Mouse (Mus musculus) adrenal gland, adult 18-20 months (tissue): ENCODE results near the gene Sytl2. TPM values are rescaled to one million over a fixed set of nuclear protein-coding genes. Genes with fewer than 3 reads are reported as not detected.

Source experiments
- DNase-seq, 2 experiments: peaks; one replicate each; pipeline ENCODE4 v3.0.0; 2021 to 2022; ENCODE audit warnings: low spot score in 2 of 2
- total RNA-seq, 2 experiments: library from RNA; stranded (reverse); gene quantifications; 1 replicate in 1 of 2; 2 replicates in 1 of 2; pipeline ENCODE4 v1.2.3; 2021

Sytl2 gene
- total RNA-seq, 2 experiments from 2014 or later: 6.0 to 6.2 TPM

DNA sequence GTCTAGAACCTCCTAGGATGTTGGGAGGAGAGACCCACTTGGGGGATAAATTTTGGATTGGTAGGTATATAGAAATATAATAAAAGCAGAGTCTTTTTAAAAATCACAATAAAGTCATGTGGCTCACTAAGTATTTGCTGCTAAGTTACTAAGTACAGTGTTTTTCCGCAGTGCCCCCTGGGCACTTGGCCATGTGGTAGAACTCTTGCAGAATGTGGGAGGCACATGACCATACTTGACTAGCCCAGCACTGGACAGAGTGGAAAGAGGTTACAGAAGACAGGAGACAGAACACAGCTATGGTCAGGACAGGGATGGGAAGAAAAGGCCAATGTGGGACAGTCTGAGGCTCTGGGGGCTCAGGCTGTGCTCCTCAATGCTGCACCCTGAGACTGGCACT is 4.9 kb downstream of the Sytl2 start:
- DNase-seq: no peak

DNA sequence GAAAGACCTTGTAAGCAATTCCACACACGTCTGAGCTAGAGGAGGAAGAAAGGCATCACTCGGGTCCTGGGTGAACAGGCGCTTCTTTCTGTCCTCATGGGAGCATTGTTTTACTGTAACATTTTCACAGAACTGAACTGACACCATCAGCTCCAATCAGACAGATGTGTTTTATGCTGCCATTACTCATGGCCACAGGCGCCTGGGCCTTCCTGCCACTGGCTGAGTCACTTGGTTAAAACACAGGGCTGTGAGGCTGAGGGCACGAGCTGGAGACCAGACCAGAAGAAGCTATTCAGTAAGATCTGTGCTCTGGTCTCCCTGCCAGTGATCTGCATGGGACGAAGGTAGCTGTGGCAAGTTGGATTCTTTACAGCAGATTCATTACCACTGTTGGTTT is 6.0 kb downstream of the Sytl2 start:
- DNase-seq: no peak

DNA sequence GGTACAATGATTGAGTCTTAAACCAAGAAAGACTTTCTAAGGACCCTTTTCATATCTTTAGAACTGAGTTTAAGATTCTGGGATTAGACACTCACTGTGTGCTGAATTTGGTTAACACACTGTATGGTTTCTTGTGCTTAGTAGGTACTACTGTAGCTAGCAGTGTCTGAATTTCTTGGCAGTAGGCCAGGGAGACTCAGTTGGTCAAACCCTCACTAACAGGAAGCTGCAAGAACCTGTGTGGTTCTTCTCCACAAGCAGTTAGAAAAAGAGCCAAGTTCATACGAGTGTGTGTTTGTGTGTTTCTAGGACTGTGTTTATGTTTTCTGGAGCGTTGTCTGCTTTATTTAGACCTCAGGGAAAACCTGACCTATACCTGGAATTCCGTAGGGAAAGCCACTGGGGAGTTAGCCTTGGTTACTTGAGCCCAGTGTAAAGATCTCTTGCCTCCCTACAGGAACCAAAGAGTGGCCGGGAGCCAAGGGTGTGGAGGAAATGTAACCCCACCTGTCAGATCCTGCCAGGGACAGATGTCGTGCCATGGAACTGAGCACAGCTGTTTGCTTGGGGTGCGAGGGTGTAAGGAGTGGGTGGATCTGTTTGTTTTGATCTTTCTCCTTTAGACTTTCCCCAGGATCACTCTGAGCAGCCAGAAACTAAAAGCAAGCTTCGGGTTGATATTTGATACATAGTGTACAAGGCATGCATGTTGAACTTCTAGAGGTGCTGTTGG is 10.3 kb downstream of the Sytl2 start:
- DNase-seq: no peak

DNA sequence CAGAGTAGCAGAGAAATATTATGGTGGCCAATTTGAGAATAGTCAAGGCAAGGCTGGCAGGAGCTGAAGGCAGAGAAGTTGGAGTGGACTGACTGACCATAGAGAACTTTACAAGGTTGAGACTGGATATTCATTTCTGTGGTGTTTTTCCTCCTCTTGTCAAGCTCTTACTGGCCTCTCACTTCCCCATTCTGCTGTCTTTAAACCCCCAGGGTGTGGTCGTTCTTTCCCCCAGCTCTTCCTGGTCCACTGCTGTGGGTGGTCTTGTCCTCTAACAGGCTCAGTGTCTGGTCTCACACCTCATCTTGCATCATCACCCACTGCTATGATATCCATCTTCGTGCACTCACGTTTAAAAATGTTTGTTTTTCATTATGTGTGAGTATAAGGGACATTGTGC is 11.4 kb downstream of the Sytl2 start:
- no peak for DNase-seq

DNA sequence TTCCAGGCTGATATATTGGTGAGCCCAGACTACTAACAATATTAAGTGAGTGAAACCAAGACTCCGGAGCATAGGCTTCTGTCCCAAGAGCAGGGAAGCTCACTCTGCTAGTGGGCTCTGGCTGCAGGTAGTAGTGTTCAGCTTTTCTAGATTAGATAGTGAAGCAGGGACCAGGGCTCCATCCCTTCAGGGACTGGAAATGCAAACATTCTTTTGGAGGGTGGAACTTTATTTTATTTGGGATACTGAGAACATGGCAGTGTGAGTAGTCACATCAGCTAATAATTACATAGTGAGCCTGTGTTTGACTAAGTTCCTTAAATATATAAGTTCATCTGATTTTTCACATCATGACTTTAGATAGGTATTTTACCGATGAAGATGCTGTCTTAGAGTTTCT is 14.8 kb downstream of the Sytl2 start:
- DNase-seq: no peak

DNA sequence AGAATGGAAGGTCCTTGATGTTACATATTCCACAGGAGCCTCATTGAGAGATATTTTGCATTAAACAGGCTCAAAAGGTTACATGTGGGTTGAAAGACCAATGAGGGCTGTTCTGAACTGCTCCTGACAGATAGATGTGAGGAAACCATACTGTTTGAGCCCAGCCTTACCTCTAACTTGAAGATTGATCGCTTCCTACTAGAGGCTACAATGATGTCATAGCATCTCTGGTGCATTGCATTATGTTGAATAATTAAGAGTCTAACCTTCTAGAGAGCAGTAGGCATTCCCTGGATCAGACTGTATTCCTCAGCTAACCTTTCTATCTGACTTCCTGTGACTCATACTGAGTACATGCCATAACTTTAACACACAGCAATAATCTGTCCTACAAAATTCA is 17.4 kb downstream of the Sytl2 start:
- no peak for DNase-seq

DNA sequence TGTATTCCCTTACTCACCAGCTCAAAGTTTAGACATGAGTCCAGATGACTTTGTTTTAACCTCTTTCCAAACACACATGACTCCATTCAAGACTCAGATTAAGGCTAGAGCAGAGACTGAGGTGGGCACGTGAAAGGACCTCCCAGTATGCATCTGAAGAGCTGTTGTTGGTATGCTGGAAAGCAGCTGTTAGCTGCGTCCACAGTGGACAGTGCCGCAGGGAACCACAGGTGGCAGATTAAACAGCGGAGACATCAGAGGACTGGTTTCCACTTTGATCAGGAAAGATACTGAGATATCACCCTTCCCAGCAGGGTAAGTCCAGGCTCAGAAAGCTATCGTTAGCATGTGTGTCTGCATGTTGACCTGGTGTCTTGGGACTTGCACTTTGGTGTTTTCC is 18.1 kb downstream of the Sytl2 start:
- no peak for DNase-seq

DNA sequence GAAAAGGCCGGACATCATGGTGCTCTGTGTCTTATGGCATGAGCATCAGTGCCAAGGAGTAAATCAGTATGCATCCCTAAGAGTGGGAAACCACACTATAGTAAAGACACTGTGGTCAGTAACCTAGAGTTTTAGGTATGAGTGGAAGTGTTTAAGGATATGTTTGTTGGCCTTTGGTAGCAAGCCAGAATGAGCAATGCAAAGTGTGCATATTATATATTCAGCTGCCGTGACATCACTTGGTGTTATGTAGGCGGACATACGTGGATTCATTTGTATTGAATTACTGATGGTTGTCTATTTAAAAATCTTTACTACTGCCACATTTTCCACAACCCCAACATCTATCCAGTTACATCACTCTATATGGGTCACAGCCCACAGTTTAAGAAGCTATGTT is 23.1 kb downstream of the Sytl2 start:
- no peak for DNase-seq

DNA sequence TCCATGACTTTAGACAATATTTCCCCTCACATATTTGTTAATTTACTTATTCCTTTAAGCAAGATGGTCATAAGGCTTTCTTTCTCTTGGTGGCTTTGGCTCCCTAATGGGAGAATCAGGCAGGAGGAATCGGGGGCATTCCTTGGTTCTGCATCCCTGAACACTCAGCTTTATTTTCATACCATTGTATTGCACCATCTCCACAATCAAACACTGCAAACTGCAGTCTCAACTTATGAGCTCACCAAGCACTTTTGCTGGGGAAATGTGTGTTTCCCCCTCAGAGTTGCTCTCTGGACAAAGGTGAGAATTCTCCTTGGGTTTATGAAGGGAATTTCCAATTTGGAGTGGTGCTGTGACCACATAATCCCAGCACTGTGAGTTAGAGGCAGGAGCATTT is 28.1 kb downstream of the Sytl2 start:
- DNase-seq: no peak

DNA sequence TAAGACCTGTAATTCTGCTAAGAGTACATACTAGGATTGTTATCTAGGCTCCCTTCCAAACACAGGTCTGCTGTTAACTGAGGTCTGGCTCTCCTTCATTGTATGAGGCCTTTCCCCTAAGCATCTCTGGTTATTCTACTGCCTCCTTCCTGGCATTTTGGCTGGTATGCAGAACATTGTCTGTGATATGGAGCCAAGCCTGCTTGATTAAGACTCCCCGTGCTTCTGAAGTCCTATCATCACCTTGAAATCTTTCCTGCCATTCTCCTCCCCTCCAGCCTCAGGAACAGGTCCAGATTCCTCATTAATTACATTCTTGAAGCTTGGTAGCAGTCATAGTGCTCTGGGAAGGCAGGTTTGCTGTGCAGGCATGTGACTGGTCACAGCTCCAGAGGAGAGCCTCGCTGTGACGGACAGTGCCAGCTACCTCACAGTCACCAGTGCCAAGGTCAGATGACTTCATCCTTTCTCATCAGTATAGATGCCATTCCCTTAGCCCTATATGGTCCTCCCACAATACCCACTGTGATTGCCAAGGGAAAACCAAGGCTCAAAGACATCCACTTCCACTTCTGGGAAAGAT is 30.5 kb downstream of the Sytl2 start:
- DNase-seq: no peak

DNA sequence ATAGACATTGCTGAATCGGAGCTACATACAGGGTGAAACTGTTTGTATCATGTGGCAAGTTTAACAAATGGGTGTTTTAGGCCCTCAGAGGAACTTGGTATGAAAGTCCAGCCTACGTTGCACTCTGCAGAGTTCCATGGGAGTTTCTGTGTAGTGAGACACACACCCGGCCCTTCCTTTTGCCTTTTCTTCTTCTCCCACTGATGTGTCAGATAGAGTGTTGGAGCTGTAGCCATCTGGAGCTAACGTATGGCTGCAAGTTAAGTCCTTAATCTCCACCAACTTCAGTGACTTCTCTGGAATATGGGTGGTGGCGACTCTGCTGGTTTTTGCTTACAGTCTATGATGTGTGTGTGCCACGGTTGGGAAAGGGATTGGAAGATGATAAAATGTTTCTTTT is 32.3 kb downstream of the Sytl2 start:
- no peak for DNase-seq

DNA sequence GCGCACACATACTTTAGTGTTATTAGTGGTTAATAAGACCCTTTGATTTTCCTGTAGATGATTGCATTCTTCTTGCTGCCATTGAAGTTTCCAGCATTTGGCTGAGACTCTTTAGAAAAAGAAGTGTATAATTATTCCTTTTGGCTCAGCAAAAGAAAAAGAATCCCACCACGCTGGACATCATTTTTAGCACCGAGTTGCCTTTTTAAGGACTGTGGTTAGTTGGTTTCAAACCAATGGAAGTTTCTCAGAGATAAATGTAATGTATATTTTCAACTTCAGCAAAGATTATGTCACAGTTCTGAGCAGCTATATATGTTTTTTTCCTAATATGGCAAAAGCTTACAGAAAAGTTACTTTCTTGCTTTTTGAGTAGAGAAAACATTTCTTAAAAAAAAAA is 32.8 kb downstream of the Sytl2 start:
- DNase-seq: no peak

DNA sequence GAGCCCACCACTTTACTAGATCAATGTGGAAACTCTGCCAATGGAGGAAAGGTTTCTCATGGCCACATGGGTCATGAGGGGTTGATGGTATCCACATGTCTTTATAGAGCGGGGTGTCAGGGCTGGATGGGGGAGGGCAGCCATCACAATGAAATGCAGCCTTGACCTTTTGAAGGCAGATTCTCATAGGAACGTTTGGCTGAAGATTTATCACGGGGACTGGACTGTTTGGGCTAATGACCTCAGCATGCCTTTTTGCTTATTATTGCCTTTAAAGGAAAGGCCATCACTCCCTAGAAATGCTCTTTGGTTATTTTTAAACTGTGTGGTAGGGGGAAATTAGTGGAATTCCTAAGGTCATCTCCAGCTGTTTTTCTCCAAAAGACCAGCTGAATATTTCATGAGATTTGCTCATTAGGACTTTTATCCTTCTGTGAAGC is 33.7 kb downstream of the Sytl2 start:
- no peak for DNase-seq

DNA sequence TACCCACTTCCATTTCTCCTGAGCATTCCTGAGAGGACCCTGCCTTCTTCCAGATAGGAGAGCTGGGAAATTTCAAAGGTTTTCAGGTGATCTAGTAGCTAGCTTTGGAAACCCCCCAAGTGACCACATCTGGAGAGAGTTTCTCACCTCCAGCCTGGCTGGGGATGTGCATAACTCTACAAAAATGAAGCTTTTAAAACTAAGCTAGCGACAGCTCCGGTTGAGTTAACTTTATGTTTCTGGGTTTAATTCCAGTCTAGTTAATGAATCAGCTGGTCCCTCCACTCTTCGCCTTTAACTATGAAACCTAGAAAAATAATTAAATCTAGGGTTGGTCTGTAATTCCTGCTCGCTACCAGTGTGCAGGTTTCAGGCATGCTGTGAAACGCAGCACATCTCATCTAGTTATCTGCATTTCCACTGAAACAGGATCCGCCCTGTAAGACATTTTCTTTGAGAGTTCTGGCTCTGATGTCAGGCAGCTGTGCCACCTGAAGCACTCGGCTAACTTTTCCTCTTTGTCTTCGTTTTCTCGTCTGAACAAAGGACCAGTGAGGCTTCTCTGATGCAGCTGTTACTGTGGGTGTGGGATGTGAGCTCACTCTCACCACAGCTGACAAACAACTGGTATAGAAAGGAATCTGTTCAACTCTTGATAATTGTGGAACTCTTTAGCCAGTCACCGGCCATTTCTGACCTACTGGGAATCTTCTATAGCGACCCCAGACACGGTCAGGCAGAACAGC is 39.3 kb downstream of the Sytl2 start:
- no peak for DNase-seq

DNA sequence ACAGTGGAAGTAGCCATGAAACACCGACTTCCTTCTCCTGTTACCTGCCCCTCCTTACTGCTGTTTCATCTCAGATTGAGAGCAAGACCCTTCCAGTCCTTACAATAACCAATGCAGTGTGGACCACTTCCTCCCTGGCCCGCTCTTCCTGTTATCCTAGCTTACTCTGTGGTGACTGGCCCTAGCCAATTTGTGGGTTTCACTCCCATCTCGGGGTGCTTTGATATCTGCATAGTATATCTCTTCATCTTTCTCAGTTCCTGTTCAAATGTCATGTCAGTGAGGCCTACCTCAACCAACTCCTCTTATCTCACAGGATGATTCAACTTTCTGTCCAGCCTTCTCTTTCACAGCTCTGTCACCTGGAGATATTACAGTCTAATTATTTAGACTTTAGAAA is 42.9 kb downstream of the Sytl2 start:
- no peak for DNase-seq

DNA sequence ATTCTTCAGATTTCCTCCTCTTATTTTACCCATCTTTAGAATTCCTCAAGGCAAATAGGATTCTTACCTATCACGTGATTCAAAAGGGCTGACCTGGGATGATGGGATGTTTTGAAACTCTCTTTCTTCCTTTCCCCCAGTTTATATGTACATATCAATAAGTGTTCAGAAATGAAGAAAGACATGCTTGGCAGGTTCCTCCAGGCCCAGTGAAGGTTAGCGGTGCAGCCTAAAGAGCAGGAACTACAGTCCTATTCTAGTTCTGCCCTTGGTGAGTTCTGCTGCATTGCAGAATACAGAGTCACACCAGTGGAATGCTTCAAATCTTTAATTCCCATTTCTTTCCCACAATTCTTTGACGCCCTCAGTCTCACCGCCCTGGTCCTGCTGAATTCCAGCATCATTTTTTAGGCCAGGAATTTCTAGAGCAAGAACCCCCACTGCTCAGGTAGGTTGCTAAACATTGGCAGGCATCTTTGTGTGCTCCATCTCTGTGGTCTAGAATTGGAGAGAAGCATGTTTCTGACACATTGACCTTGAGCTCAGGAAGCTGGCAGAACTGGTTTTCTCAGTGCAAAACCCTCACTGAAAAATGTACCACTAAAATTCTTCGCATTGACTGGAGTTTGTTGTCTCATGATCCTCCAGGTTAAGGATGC is 45.9 kb downstream of the Sytl2 start:
- DNase-seq: no peak

DNA sequence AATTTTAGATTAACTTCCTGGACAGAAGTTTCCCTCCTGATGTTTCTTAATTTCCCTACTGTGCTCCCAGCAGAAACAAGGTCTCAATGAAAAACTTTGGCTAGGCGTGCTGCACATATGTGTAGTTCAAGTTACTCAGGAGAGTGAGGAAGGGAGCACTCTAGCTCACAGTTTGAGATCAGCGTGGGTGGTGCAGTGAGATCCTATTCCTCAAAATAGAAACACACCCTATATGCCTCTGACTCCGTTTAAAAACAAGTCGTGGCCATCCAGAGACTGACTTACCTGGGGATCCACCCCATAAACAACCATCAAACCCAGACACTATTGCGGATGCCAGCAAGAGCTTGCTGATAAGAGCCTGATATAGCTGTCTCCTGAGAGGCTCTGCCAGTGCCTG is 47.0 kb downstream of the Sytl2 start:
- DNase-seq: no peak

DNA sequence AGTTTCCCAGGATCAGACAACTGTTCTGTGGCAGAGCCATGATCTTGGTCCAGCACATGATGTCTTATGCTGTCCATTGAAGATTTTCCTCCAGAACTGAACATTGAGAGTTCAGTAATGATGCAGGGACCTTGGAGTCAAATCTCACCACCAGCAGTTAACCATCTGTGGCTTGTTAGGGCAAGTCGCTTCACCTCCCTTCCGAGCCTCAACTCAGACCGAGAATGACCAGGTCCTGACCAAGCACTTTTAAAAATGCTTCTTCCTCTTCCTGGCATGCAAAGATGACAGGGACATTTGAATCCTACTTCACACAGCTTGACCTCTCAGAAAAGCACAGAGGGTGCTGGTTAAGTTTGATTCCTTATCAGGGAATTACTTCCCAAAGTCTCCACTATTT is 50.1 kb downstream of the Sytl2 start:
- no peak for DNase-seq

DNA sequence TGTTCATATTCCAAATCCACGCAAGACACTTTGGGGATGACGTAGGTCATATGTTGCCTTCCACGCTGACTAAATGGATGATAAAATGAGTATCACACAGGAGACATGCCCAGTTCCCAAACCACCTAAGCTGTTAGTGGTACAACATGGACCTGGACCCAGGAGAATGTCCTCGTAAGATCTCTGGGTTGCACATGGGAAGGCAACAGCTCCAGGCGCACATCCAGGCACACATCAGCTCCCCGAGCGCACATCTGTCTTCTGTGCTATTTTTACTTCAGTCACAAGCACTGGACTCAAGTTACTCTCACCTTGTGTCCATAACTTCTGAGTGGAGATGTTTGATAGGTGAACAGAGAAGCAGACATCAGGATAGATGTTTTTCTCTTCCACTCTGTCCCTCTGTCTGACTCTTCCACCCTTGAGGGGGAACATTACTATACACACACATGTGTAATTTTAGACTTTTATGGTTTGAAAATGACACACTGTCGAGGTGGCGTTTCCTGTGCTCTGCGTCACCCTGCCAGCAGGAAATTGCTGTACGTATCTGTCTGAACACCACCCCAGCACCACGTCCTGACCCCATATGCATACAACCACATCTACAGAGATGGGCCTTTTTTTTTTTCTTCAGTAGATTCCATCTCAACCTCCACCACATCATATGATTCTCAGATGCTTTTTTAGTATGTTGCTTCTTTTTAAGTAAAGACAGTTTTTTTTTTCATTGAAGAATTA is 51.6 kb downstream of the Sytl2 start:
- DNase-seq: no peak

DNA sequence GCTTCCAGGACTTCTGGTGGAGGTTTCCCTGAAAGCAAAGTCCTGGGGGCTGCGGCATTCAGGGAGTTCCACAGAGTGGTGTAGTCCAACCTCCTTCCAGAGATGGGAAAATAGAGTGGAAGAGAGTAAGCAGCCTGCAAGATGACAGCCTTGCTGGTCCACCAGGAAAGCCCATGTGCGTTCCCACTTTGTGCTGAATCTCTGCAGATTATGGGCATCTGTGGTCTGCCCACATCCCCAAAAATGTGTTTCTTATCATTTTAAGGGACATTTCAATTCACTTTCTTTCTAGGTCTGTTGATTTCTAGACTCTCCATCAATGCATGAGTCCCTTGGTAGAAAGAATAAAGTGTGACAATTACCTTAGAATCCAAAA is 52.2 kb downstream of the Sytl2 start:
- no peak for DNase-seq

DNA sequence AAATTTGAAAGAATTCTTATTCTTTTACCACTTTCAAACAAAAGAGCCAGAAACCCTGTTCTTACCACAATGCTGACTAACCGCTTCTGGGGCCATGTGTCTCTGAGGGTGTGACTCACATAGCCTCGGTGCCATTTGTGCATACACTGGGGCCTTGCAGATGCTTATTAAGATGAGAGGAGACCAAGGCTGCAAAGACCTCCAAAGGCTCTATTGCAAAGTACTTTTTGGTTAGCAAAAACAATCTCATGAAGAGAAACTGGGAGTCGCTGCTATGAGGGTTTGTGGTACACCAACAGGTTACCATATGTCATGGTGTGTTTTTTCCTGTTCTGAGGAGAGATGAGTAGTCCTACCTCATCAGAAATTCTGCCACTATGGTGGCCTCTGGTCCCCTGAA is 53.4 kb downstream of the Sytl2 start:
- no peak for DNase-seq
